Mouse (Mus musculus): ENCODE data around the gene Stim2.

Stim2 gene

DNA sequence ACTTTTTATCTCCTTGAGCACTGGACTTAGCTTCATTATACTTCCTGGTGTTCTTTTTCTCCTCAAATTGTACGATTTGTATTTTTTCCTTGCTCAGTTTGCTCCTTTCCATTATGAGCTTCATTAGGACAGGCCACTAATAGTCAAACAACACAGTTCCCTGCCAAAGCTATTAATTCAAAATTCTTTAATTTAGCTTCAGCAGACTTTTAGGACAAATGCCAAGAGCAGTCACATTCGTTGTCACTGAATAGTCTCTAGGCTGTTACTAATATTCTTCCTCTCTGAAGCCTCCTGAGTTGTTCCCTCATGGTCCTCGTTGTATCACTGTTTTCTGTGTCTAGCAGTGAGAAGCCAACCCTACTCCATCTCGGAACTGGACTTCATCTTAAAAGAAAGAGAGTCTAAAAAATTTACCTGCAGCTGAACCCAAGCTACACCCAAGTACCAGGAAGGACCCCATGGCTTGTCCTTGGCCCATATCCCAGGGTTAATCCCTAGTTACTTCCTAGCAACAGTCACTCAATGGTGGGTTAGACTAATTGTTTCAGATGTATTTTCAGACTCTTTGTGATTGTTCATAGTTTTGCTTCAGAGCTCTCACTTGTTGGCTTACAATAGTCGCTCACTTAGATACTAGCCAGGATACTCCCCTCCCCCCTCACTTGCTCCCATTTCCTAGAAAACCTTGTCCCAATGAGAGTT lies 149.9 kb downstream of the Stim2 start:
- DNase-seq: no peak

- no peak for DNase-seq
Measured at GRCm38 (mm10) chr5:54154503-54155226, 156.4 kb downstream of the Stim2 start.

DNA sequence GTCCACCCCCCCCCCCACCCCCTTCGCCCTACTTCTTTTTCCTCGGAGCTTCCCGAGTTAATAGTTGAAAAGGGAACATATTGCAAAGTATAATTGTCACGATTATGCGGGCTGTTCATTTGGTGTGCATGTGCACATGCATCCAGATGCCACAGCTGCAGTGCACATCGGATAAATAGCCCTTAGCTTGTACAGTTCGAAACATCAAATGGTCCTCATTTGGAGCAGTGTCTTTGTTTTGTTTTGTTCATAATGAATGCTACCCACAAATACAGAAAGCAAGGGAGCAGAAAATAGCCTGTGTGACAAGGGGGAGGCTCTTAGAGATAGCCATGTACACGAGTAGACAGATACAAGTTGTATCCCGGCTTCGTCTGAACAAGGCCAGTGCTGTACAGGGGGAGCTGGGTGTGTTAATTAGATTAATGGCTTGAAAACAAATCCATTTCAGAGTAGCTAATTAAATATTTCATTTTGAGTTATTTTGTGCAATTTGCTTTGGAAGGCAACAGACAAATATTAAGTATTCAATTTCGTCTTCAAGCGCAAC lies 157.0 kb downstream of the Stim2 start:
- no peak for DNase-seq

DNA sequence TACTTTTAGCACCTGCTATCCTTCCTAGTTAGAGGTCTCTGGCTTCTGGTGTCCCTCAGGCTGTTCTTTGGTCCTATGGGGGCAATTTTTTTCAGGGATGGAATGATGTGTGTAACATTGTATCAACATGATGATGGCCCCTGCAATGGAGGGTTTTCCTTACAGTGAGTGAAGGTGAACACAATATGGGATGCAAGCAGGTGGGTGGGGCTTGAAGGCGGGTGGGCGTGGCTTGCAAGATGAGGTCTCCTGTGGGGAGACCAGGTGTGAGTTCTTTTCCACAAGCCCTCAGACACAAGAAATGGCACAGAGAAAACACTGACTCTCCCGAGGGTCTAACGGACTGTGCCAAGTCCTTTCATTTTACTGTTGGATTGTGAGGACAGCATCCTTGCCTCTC lies 157.6 kb downstream of the Stim2 start:
- no peak for DNase-seq

GRCm38 (mm10) chr5:54156944-54157527 lies 158.7 kb downstream of the Stim2 start:
- no peak for DNase-seq

GRCm38 (mm10) chr5:54158230-54158629 lies 159.9 kb downstream of the Stim2 start:
- DNase-seq: no peak

DNA sequence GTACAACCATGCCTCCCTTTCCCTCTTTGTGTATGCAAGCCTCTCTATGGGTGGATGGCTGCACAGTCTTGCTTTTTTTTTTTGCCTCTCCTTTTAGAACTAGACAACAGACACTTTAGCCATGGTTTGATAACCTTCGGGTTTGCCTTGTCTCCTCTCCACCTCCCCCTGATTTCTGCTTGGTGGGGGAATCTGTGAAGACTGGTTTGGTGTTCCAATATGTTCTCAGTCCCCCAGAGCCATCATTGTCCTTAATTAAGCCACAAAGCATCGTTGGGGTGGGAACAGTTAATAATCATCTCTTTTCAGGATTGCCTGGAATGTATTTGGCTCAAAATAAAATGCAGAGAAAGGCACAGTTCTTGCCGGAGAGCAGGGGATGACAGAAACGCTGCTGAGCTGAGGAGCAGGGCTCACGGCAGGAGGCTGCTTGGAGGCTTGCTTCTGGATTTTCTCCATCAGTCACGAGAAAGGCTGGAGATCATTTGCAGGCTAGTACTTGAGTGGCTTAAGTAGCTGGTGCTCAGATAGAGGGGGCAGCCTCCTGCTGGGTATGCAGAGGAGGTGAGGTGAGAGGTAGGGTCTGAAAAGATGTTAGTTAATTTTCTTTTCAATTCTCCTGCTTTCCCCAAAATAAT lies 161.0 kb downstream of the Stim2 start:
- no peak for DNase-seq

DNA sequence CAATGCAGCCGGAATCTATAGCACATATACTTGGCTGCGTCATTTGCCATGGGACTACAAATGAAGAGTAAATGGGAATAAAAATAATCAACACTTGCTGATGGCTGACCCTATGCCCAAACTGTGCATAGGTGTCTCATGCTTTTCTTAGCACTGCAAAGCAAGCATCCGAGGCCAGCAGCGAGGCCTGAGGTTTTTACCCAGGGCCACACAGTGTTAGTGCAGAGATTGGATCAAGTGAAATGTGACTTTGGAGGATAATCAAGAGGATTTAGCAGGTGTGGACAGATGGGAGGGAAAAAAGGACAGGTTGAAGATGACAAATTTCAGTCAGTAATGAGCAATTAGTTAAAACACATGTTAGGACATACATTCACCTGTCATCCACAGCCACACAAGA lies 162.3 kb downstream of the Stim2 start:
- no peak for DNase-seq

- DNase-seq: no peak
Measured at GRCm38 (mm10) chr5:54163890-54164289, 165.6 kb downstream of the Stim2 start.

All from spleen, adult 18-20 months (tissue).